Mouse (Mus musculus) adrenal gland, postnatal 14 days (tissue): ENCODE results near the gene Sept6. TPM values are rescaled to one million over a fixed set of nuclear protein-coding genes. Genes with fewer than 3 reads are reported as not detected.

ENCODE experiments used
- DNase-seq: peaks from one replicate; pipeline ENCODE4 v3.0.0; 2021; ENCODE audit warnings: mixed read lengths
- long read RNA-seq, 2 experiments: library from polyadenylated mRNA; stranded (forward); transcript quantifications; one replicate each; pipeline ENCODE4 v2.0.0; 2021
- total RNA-seq: library from RNA; stranded (reverse); gene quantifications from 2 replicates; pipeline ENCODE4 v1.2.3, GENCODE M21; 2021

Sept6 gene
- 17.6 and 22.6 TPM in 2 replicates for total RNA-seq
- long read RNA-seq, experiment 1, full-length matches to known transcripts: 8 of 12 reads
- long read RNA-seq, experiment 1, partial matches to known transcripts: 0 of 12 reads
- long read RNA-seq, experiment 1, other reads (novel, unspliced or antisense): 4 of 12 reads
- long read RNA-seq, experiment 2, full-length matches to known transcripts: 4 of 9 reads
- long read RNA-seq, experiment 2, partial matches to known transcripts: 0 of 9 reads
- long read RNA-seq, experiment 2, other reads (novel, unspliced or antisense): 5 of 9 reads

GRCm38 (mm10) chrX:36991694-36992093 lies at the start of gene Sept6:
Gene Sept6 (minus strand): TSS chrX:36991794.
- no peak for DNase-seq

DNA sequence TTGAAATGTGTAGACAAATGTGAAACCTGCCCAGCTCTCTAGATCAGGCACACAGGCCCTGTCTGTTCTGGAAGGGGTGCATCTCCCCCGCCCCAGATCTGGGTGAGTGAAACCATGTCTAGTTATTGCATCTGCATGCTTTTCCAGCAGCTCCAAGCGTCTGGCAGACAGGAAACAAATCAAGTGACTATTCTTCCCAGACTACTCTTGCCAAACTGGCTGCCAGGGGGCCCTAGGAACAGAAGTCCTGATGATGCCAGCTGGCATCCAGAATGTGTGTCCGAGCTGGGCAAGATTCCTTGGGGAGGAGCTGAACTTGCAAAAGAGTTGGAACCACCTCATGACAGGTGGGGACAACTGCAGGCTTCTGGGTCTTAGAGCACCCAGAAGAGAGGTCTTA lies 36.8 kb upstream of the Sept6 start:
- peak; percentile 44 for DNase-seq

- DNase-seq: peak; percentile 27
Measured at GRCm38 (mm10) chrX:37023652-37024309, 32.2 kb upstream of the Sept6 start.

- DNase-seq: peak; percentile 81
Measured at GRCm38 (mm10) chrX:37022690-37023089, 31.1 kb upstream of the Sept6 start.

- no peak for DNase-seq
Measured at GRCm38 (mm10) chrX:37019045-37019444, 27.5 kb upstream of the Sept6 start.

- no peak for DNase-seq
Measured at GRCm38 (mm10) chrX:37018150-37018654, 26.6 kb upstream of the Sept6 start.

DNA sequence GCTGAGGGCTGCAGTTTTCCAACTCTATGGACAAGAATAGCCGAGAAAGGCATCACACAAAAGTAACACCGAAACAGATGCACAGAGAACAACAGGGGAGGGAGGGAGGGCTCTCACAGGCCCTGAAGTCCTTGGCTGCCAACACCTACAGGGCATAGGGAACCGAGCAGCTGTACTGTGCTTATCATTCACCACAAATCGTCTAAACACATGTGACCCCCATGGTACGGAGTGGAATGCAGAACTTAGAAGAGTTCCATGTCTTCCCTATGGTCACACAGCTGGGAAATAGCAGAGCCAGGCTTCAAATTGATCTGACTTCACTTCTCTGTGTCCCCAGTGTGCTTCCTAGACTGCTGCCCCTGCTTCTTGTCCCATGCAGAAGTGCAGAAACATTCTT lies 22.3 kb upstream of the Sept6 start:
- no peak for DNase-seq

GRCm38 (mm10) chrX:36991039-36991438 lies 555 bp downstream of the Sept6 start:
- no peak for DNase-seq

- DNase-seq: no peak
Measured at GRCm38 (mm10) chrX:36989752-36990404, 1.7 kb downstream of the Sept6 start.

GRCm38 (mm10) chrX:36989234-36989751 lies 2.3 kb downstream of the Sept6 start:
- peak; percentile 82 for DNase-seq

GRCm38 (mm10) chrX:36988754-36989153 lies 2.8 kb downstream of the Sept6 start:
- DNase-seq: peak; percentile 24

DNA sequence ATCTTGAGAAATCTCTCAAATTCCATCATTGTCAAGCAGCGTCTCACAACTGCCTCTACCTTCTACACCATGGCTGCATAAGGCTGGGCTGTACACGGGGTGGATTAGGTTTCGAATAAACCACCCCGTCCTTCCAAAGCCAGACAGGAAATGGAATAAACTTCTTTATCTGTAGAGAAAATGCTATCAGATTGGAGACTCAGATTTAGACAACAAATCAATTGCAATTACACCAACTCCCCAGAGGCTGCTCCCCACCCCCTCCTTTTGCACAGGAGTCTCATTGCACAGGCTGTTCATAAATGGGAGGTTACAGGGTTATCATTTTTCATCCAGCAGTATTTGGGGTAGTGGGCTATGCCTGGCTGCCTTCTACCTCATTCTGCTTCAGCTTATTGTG lies 3.7 kb downstream of the Sept6 start:
- no peak for DNase-seq

GRCm38 (mm10) chrX:36985041-36985440 lies 6.6 kb downstream of the Sept6 start:
- DNase-seq: no peak

DNA sequence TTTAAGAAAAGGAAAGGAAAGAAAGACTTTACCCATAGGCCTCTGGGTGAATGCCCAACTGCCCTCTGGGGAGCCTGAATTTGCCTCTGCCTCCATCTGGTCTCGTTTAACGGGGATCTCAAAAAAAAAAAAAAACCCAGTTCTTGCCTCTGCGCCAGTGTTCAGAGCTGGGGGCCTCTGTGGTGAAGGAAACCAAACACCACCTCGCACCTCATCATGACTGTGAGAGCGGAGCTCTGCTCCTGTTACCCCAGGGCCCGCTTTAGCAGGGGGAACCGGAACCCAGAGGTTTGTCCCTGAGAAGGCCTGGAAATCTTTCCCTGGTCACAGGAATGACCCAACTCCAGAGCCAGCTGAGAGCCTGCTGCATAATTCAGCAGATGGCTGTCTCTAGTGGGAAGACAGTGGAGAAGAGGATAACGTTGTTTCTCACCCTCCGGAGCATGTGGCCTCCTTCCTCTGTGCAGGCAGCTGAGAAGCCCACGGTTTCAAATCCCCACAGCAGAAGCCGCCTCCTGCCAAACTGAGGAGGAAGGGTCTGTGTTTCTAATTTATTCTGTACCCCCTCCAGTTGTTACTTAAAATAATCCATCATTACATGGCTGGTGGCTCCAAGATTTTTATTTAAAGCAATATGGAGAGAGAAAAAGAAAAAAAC lies 7.8 kb downstream of the Sept6 start:
- DNase-seq: peak; percentile 9

DNA sequence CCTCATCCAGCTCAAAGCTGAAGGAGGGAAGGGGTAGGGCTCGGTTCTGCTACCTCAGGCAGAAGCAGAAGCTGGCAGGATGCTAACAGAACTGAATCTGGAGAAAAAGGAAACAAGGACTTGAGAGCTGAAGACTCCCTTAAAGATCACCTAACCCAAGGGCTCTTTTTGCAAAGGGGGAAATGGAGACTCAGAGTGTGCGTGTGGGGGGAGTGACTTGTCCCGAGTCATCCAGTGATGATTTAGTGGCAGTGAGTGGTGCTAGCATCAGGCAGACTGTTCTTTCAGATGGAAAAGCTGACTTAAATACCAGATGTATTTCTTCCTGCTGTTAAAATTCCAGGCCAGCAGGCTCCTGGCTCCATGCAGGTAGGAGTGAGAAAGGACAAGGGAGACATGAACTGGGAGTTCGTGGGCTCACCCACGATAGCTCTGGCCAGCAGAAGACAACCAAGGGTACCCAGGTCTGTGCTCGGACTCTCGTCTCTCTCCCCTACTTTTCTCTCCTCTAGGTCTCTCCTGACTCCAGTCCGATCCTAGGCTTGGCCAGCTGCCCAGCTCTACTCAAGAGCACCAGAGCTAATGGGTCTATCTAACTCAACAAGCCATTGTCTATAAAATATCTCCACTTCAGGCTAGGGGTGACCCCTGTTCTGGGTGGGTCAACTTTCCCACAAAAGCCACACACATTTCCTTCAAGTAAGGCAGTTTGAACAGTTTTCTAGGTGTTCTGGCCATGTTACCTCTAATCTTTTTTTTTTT lies 8.5 kb downstream of the Sept6 start:
- no peak for DNase-seq

DNA sequence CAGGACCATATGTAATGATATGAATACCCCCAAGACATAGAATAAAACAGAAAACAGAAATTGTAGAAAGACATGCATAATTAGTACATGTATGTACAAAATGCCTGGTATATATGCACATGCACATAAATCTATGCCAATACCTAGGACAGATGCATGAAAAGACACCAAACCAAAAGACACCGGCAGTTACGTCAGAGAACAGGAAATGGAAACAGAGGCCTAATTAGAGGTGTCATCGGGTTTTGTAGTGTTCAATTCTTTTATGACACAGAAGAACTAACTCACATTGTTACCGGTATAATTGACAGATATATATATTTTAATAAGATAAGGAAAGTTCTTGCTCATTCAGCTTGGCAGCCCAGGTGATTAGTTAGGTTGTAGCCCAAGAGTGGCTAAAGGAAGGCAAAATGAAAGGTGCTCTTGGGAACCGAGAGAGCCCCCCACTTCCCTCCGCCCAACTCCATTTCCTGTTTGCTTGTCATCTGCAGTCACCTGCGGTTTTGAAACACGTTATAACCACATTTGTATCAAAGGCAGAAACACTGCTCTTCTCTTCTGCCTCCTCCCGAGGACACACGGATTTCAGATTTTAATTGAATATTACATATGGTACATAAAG lies 10.9 kb downstream of the Sept6 start:
- no peak for DNase-seq

- DNase-seq: no peak
Measured at GRCm38 (mm10) chrX:36977863-36978262, 13.7 kb downstream of the Sept6 start.

DNA sequence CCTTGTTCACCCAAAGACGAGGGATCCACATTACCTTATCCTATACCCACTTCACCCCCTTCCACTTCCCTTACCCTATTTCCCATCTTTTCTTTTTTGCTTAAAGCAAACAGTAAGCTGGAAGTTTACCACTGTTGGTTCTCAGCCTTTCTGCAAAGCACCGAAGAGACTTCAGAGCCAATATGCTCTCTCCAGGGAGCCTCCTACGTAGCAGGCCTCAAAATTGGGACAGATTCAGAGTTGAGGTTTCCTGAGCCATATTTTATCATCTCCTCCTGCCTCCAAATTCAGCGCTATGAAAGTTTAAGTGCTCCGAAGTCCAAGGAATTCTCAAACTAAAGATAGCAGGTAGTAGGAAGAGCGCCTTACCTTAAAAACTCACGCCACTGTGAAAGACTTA lies 14.6 kb downstream of the Sept6 start:
- DNase-seq: no peak

DNA sequence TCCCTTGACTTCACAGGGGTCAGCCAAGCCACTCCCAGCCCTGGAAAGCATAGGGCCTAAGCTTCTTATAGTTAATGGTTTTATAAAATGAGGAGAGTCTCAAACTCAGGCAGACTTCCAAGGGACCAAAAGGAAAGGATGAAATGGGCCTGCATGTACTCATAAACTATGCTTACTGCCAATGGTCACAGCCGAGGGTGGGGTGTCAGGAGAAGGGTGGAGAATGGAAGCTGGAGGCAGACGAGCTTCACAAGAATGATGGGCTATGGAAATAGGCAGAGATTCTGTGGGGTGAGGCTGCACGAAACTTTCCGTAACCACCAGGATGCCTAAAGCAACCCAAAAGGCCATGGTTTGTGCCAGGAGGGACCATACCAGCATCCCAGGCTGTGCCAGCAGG lies 15.3 kb downstream of the Sept6 start:
- no peak for DNase-seq

DNA sequence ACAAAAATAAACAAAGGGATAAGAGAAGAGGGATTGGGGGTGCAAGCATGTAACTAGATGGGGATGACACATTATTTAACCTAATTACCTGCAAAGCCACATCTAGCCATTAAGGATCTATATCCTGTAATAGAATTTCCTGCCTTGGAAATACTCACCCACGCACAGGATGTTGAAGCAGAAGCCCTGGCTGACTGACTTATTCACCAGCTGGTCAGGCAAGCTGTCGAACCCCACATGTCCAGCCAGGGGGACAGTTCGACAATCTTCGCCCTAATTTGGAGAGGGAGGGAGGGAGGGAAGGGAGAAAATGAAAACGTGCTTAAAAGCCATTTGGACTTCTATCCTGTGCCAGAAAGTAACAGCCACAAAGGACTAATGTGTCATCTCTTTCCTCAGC lies 16.7 kb downstream of the Sept6 start:
- no peak for DNase-seq

DNA sequence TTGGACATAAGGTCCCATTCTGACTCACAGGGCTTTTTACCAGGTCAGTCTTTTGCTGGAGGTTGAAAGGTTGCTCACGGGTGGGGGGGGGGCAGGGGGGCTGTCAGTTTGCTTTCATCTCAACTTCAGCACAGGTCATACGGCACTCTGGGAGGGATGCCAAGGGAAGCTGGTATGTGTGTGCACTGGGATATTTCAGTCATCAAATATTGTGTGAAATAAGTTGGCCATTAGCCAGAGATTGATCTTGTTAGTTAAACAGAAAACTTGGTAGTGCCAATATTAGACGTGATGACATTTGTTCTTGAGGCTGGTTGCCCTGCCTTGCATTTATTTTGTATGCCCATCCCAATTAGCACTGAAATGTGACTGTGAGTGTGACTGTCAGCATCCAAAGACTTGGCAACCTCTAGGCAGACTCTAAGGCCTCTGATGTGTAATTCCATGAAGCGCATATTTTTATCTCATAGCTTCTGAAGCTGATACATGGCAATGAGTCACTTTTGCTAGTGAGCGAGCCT lies 18.6 kb downstream of the Sept6 start:
- no peak for DNase-seq
